Mouse (Mus musculus) adrenal gland (tissue): ENCODE results near the gene Efcab7.

Experiments used
- intact Hi-C: fragments of 180-260 bp; cut with DNase I; formaldehyde crosslinking; loops from one replicate; pipeline ENCODE4 v1.15.1; 2025
- long read RNA-seq, 2 experiments: library from polyadenylated mRNA; unstranded; transcript quantifications; one replicate each; pipeline ENCODE4 v2.0.0; 2020; ENCODE audit warnings: borderline replicate concordance in 1 of 2; ENCODE audit not compliant: insufficient replicate concordance in 1 of 2

Gene Efcab7
- long read RNA-seq, experiment 1 = 0 reads
- long read RNA-seq, experiment 2, partial matches to known transcripts = 0 of 1 reads
- long read RNA-seq, experiment 2, other reads (novel, unspliced or antisense) = 1 of 1 reads

GRCm38 (mm10) chr4:99829094-99830073 lies at the start of gene Efcab7:
TSS of gene Efcab7 (plus strand) at chr4:99829198.
- intact Hi-C loops = no loop called here

GRCm38 (mm10) chr4:99792365-99792764 lies 36.6 kb upstream of the Efcab7 start:
- intact Hi-C loops = no loop called here

DNA sequence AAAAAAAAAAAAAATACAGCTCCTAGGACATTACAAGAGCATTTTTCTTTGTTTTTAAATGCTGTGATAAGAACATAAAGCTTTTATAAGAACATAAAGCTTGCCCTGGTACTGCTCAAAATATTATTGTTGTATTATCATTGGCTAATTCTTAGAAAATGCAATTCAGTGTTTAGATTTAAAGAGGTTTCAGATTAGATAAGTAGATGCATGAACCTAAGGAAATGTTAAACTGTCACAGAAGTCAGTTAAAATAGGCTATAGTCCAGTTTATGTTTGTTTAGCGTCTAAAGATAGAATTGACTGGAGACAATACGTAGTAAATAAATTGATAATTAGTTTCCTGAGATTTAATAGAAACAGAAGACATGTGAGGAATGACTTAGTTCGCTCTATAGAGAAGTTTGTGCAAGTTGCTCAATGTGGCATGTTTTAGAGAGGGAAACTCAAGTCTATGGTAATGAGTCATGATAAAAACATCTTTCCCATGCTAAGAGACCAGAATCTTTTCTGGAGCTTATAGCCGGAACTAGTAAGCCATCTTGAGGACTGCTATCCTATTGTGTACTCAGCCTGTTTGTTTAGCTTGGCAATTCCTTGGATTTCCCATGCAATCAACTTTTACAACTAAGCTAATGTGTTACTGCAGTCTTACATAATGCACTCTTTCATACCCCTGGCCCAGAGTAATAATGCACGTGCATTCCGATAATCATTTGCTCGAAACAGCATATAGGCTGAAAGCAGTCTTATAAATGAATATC lies 12.1 kb upstream of the Efcab7 start:
- intact Hi-C loops = no loop called here

- intact Hi-C loops = no loop called here
These were observed 661 bp upstream of the Efcab7 start for GRCm38 (mm10) chr4:99828337-99828736.

GRCm38 (mm10) chr4:99828739-99829093 lies 282 bp upstream of the Efcab7 start:
- intact Hi-C loops = no loop called here

GRCm38 (mm10) chr4:99881882-99882281 lies 52.9 kb downstream of the Efcab7 start:
- intact Hi-C loops = no loop called here

DNA sequence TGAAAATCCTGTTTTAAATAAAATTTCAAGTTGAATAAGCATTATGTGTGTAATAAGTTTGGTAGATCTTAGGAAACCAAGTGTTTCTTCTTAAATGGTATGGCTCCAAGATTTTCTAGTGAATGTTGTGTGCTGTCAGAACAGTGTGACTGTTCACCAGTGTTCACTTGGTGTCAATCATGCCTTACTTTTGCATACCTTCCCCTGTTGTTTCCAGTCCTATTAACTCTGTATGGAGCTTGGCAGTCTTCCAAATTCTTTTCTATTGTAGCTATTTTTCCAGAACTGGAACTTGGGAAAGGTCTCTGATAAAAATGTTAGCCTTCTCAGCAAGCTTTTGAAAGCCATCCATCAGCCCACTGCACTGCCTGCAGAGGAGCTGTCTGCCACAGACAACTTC lies 53.4 kb downstream of the Efcab7 start:
- intact Hi-C loops = no loop called here

GRCm38 (mm10) chr4:99913894-99914451 lies 85.0 kb downstream of the Efcab7 start:
- intact Hi-C loops = no loop called here

DNA sequence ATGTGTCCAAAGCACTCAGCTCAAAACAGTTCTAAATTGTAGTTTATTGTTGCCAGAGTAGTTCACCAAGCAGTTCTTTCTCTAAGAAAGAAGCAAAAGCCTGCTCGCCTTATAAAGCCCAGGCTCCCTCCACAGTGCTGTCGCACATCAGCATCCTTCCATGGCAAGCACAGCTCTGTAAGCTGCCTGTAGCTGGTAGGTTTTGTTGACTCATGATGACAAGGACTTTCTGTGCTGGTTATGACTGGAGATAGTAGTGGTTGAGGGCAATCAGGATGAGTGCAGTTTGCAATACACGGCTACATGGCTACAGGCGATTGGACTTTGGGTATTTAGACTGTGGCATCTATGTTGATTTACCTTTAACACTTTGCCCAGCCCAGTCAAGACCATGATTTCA lies 97.4 kb downstream of the Efcab7 start:
- intact Hi-C loops = no loop called here

- intact Hi-C loops = no loop called here
These were observed 99.5 kb downstream of the Efcab7 start for GRCm38 (mm10) chr4:99928521-99928920.

- intact Hi-C loops = no loop called here
These were observed 100.2 kb downstream of the Efcab7 start, which contains the start of gene Pgm1 for GRCm38 (mm10) chr4:99929149-99929612. TSS of gene Pgm1 (plus strand) at chr4:99929414.

DNA sequence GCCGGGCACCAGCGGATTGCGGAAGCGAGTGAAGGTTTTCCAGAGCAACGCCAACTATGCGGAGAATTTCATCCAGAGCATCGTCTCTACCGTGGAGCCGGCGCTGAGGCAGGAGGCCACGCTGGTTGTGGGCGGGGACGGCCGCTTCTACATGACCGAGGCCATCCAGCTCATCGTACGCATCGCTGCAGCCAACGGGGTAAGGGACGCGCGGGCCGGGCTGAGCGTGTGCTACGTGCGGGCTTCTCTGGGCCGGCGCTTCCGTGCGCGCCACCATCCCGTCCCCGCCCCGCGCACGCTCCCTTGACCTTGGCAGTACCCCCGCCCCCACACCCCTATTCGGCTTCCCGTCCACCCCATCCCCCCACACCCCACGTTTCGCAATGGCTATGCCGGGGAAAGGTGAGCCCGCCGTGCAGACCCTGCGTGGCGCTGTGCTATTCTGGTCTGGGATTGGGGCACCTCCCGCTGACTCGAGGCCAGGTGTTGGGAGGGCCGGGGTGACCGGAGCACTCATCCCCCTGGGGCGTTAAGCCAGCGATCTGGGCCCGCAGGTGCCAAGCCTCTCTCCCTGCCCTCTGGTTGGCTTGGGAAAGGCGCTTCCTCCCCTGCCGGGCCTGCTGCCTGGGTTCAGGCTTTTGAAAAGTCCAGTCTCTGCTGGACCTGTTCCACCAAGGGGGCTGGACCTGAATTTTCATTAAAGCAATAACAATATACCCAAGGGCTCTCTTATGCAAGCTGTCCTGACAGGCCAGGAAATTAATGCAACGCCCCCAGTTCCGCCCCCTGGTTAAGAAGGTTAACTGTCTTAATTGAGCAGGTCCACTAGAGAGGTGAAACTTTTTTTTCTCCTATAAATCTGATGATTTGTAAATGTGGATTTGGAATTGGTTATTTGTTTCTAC lies 100.9 kb downstream of the Efcab7 start, which contains the start of gene Itgb3bp:
Itgb3bp (minus strand) TSS at position 201 of the 905 bp plus-strand sequence.
- intact Hi-C loops = no loop called here

- intact Hi-C loops = no loop called here
These were observed 101.7 kb downstream of the Efcab7 start for GRCm38 (mm10) chr4:99930518-99931239.

DNA sequence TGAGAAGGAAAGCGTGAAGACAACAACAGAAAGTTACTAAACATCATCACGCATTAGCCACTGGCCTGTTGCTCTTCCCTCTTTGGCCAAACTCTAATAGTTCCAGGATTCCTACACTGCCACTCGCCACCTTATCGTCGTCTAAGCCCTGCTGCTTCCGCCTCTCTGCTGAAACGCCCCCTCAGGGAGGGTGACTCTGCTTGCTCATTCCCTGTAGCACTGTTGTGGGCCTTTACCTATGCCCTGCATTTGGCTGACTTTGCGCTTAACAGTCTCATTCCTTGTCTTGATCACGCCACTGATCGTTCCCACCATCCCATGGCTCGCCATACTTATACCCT lies 102.2 kb downstream of the Efcab7 start:
- intact Hi-C loops = no loop called here

- intact Hi-C loops = no loop called here
These were observed 102.8 kb downstream of the Efcab7 start for GRCm38 (mm10) chr4:99931807-99932206.

- intact Hi-C loops = no loop called here
These were observed 105.9 kb downstream of the Efcab7 start for GRCm38 (mm10) chr4:99934859-99935258.

DNA sequence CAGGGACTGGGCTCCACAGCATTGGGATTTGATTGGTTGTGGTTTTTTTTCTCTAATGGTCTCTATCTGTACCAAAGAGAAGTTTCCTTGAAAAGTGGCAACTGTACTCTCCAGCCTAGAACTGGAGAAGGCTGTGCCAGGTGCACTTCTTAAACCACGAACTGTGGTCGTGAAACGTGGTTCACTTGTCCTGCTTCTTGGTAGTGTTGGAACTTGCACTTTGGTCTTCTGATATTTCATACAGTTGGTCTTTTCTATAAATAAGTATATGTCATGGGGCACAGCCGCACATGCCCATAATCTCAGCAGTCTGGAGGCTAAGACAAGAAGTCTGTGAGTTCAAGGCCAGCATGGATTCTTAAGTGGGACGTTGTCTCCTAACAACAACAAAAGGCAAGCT lies 107.3 kb downstream of the Efcab7 start:
- intact Hi-C loops = no loop called here

GRCm38 (mm10) chr4:99939711-99940505 lies 110.9 kb downstream of the Efcab7 start:
- intact Hi-C loops = loop anchor here (10.0 kb wide), 1 partner anchor 475 kb away; no protein-coding TSS in a partner anchor
